Mouse (Mus musculus): ENCODE results near the gene Tbkbp1. TPM values are rescaled to one million over a fixed set of nuclear protein-coding genes. Genes with fewer than 3 reads are reported as not detected.

Gene Tbkbp1
- total RNA-seq, 2 experiments from 2014 or later, result 0.96 to 6.3 TPM

GRCm38 (mm10) chr11:97175499-97175898 is 24.2 kb upstream of the Tbkbp1 start:
- no peak for ATAC-seq (replicated peaks; ENCODE audit: low FRiP score, poor library complexity, severe bottlenecking)

- no peak for ATAC-seq (replicated peaks; ENCODE audit: low FRiP score, poor library complexity, severe bottlenecking)
These were observed 9.0 kb upstream of the Tbkbp1 start for GRCm38 (mm10) chr11:97160341-97160740.

- no peak for ATAC-seq (replicated peaks; ENCODE audit: low FRiP score, poor library complexity, severe bottlenecking)
These were observed 5.7 kb upstream of the Tbkbp1 start for GRCm38 (mm10) chr11:97156999-97157398.

GRCm38 (mm10) chr11:97152662-97153287 is 1.5 kb upstream of the Tbkbp1 start:
- no peak for ATAC-seq (replicated peaks; ENCODE audit: low FRiP score, poor library complexity, severe bottlenecking)

GRCm38 (mm10) chr11:97152023-97152426 is 730 bp upstream of the Tbkbp1 start:
- ATAC-seq (replicated peaks; ENCODE audit: low FRiP score, poor library complexity, severe bottlenecking), result no peak

- no peak for ATAC-seq (replicated peaks; ENCODE audit: low FRiP score, poor library complexity, severe bottlenecking)
These were observed 624 bp downstream of the Tbkbp1 start for GRCm38 (mm10) chr11:97150411-97151330.

GRCm38 (mm10) chr11:97149995-97150410 is 1.3 kb downstream of the Tbkbp1 start:
- ATAC-seq (replicated peaks; ENCODE audit: low FRiP score, poor library complexity, severe bottlenecking), result no peak

- no peak for ATAC-seq (replicated peaks; ENCODE audit: low FRiP score, poor library complexity, severe bottlenecking)
These were observed 2.3 kb downstream of the Tbkbp1 start for GRCm38 (mm10) chr11:97149026-97149425.

- no peak for ATAC-seq (replicated peaks; ENCODE audit: low FRiP score, poor library complexity, severe bottlenecking)
These were observed 2.7 kb downstream of the Tbkbp1 start for GRCm38 (mm10) chr11:97148591-97148990.

GRCm38 (mm10) chr11:97147333-97147732 is 4.0 kb downstream of the Tbkbp1 start:
- no peak for ATAC-seq (replicated peaks; ENCODE audit: low FRiP score, poor library complexity, severe bottlenecking)

- ATAC-seq (replicated peaks; ENCODE audit: low FRiP score, poor library complexity, severe bottlenecking), result no peak
These were observed 4.6 kb downstream of the Tbkbp1 start for GRCm38 (mm10) chr11:97146724-97147123.

GRCm38 (mm10) chr11:97145951-97146350 is 5.3 kb downstream of the Tbkbp1 start:
- ATAC-seq (replicated peaks; ENCODE audit: low FRiP score, poor library complexity, severe bottlenecking), result no peak

GRCm38 (mm10) chr11:97145320-97145719 is 6.0 kb downstream of the Tbkbp1 start:
- no peak for ATAC-seq (replicated peaks; ENCODE audit: low FRiP score, poor library complexity, severe bottlenecking)

GRCm38 (mm10) chr11:97143196-97143900 is 7.9 kb downstream of the Tbkbp1 start:
- no peak for ATAC-seq (replicated peaks; ENCODE audit: low FRiP score, poor library complexity, severe bottlenecking)

- ATAC-seq (replicated peaks; ENCODE audit: low FRiP score, poor library complexity, severe bottlenecking), result no peak
These were observed 9.1 kb downstream of the Tbkbp1 start for GRCm38 (mm10) chr11:97142159-97142608.

GRCm38 (mm10) chr11:97140811-97141210 is 10.5 kb downstream of the Tbkbp1 start:
- no peak for ATAC-seq (replicated peaks; ENCODE audit: low FRiP score, poor library complexity, severe bottlenecking)

GRCm38 (mm10) chr11:97139256-97139655 is 12.0 kb downstream of the Tbkbp1 start:
- no peak for ATAC-seq (replicated peaks; ENCODE audit: low FRiP score, poor library complexity, severe bottlenecking)

- no peak for ATAC-seq (replicated peaks; ENCODE audit: low FRiP score, poor library complexity, severe bottlenecking)
These were observed 12.6 kb downstream of the Tbkbp1 start for GRCm38 (mm10) chr11:97138554-97139226.

GRCm38 (mm10) chr11:97133270-97133669 is 18.0 kb downstream of the Tbkbp1 start:
- ATAC-seq (replicated peaks; ENCODE audit: low FRiP score, poor library complexity, severe bottlenecking), result no peak

GRCm38 (mm10) chr11:97132185-97132584 is 19.1 kb downstream of the Tbkbp1 start:
- no peak for ATAC-seq (replicated peaks; ENCODE audit: low FRiP score, poor library complexity, severe bottlenecking)

All from erythroblast, adult 5-6 weeks (primary cell).